Mouse (Mus musculus) bone marrow macrophage, adult 2 months (primary cell): ENCODE measurements around the gene 2310033P09Rik. TPM values are rescaled to one million over a fixed set of nuclear protein-coding genes. Genes with fewer than 3 reads are reported as not detected.
"Not testable (repeated sequence)": the region's sequence is repeated elsewhere in the genome, so short reads cannot be mapped to it uniquely, and the experiment has no call there.

Experiments used
- H3K27ac ChIP-seq: 2 replicates; pipeline ENCODE4 v1.5.1; 2012; ENCODE audit warnings: low read depth, low read length; ENCODE audit not compliant: insufficient read depth
- H3K4me1 ChIP-seq: 2 replicates; pipeline ENCODE4 v1.6.1; 2012; ENCODE audit warnings: low read length; ENCODE audit not compliant: control insufficient read depth, insufficient read depth
- H3K4me3 ChIP-seq: 2 replicates; pipeline ENCODE4 v1.5.1; 2012; ENCODE audit warnings: mild to moderate bottlenecking, low read length, moderate library complexity; ENCODE audit not compliant: insufficient read depth
- CTCF ChIP-seq: IDR thresholded peaks from 2 replicates; pipeline ENCODE4 v1.5.1; 2012; ENCODE audit warnings: low read depth, mild to moderate bottlenecking, low read length, moderate library complexity
- POLR2A ChIP-seq: IDR thresholded peaks from 2 replicates; pipeline ENCODE4 v1.6.1; 2012; ENCODE audit warnings: mild to moderate bottlenecking, low read depth, low read length, borderline replicate concordance
- polyA plus RNA-seq: library from polyadenylated mRNA; stranded (reverse); fragments of >200 nt; gene quantifications from 2 replicates; pipeline ENCODE4 v1.2.4, GENCODE M21; 2012; ENCODE audit not compliant: missing spikeins, insufficient read depth, insufficient read length

Gene 2310033P09Rik
- polyA plus RNA-seq, 1 experiment: 18.9 TPM

- TF ChIP-seq CTCF: no peak
- no peak for TF ChIP-seq POLR2A
- peaks cover 15% of the 10 kb centered on the region for H3K4me1 ChIP-seq
- H3K4me3 ChIP-seq: no peak overlapping the region
- H3K27ac ChIP-seq: no peak overlapping the region
Measured at GRCm38 (mm10) chr11:59196230-59196629, 11.9 kb upstream of the 2310033P09Rik start.

GRCm38 (mm10) chr11:59201216-59202002 lies 6.7 kb upstream of the 2310033P09Rik start:
- no peak for TF ChIP-seq CTCF
- TF ChIP-seq POLR2A: no peak
- Histone ChIP-seq H3K4me3 (peak overlapping the region; percentile 77), H3K27ac (peak overlapping the region; percentile 79), H3K4me1 (peaks cover 15% of the 10 kb centered on the region)

DNA sequence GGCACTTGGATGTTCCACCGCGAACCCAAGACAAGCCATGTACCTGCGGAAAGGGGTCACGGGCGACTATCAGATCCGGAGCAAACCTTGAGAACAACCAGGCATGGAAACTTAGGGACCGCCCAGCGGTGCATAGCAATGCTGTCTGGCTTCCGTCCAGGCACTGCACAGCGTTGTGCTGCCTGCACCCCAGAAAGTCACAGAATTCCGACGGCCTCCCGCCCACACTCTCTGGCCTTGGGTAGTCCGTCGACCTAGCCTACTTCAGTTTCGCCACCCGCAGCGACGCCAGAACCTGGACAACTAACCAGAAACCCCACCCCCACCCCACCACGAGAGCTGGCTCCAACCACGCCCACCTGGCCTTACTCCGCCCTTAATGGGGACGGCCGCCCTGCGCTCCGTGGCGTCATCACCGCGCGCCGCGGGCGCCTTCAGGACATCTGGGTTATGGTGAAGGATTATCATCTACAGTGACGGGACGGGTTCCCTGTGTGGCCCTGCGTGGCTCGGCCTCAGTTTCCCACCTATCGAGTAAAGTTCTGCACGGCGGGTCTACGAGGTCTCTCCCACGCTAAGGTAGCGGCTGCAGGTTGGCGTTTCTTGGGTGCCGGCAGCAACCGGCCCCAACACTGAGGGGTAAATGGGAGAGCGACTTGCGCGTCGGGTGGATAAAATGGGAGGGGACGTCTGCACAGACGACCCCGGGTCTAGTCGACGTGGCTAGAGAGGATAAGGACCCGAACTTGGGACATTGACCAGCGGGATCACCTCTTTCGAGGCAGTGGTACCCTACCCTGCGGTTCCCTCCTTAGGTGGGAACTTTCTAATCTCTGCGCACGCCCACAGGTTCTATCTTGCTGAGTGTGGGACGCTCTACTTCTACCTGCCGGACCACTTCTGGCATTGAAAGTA lies 5.8 kb upstream of the 2310033P09Rik start, which contains the start of gene Mrpl55:
TSS of gene Mrpl55 (plus strand) at position 406 of the 915 bp plus-strand sequence.
- TF ChIP-seq CTCF (no peak), POLR2A (0 out of 2 replicates have a peak, but pooled peaks have one; percentile 14)
- Histone ChIP-seq H3K4me1 (peaks cover 15% of the 10 kb centered on the region), H3K4me3 (peak within 1 kb of the TSS; percentile 77), H3K27ac (peak within 1 kb of the TSS; percentile 79)

- TF ChIP-seq POLR2A: no peak
- peak; percentile 46; the same call in 1 of the 2 replicates for TF ChIP-seq CTCF
- peaks cover 17% of the 10 kb centered on the region for H3K4me1 ChIP-seq
- peak overlapping the region; percentile 96 for H3K4me3 ChIP-seq
- H3K27ac ChIP-seq: no peak overlapping the region
Measured at GRCm38 (mm10) chr11:59209003-59209441, 901 bp downstream of the 2310033P09Rik start.

DNA sequence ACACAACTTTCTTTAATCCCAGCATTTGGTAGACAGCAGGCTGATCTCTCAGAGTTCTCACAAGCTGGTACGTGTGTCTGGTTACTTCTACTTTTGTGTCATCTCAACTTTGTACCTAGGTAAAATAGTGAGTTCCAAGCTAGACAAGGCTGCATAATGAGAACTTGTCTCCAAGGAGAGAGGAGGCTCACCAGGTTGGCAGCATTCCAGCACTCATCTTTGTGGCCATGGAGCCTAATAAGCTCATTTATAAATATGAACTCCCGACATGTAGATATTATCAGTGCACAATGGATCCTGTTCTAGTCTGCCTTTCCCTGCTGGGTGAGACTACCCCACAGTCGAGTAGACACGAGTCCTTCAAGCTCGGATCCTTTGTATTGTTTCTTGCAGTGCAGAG lies 1.5 kb downstream of the 2310033P09Rik start:
- H3K4me1 ChIP-seq: peaks cover 18% of the 10 kb centered on the region
- H3K4me3 ChIP-seq: peak overlapping the region; percentile 96; the same call in 1 of the 2 replicates
- no peak overlapping the region for H3K27ac ChIP-seq
- TF ChIP-seq POLR2A (no peak), CTCF (no peak)

GRCm38 (mm10) chr11:59210020-59210419 lies 1.9 kb downstream of the 2310033P09Rik start:
- Histone ChIP-seq H3K27ac (no peak overlapping the region), H3K4me1 (peaks cover 18% of the 10 kb centered on the region), H3K4me3 (no peak overlapping the region)
- no peak for TF ChIP-seq POLR2A

- H3K4me3 ChIP-seq, H3K27ac ChIP-seq: not testable (repeated sequence)
- peaks cover 24% of the 10 kb centered on the region for H3K4me1 ChIP-seq
Measured at GRCm38 (mm10) chr11:59211561-59211960, 3.4 kb downstream of the 2310033P09Rik start.

DNA sequence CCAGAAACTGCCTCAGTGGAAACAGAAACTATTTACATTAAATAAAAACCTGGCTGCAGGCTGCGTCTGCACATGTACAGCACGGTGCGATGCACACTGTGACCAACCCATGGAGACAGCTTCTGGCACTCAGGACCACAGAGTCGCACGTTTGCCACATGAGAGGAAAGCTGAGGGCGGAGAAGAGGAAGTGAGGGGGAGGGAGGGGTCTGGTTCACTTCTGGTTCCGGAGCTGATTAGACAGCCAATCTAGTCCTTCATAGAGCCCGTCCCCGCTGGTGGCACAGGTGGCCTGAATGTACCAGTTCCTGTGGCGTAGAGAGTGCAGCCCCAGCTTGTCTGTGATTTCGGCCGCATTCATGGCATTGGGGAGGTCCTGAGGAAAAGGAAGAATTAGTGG lies 4.2 kb downstream of the 2310033P09Rik start:
- H3K27ac ChIP-seq, H3K4me3 ChIP-seq: not testable (repeated sequence)
- H3K4me1 ChIP-seq: peaks cover 31% of the 10 kb centered on the region

- H3K4me3 ChIP-seq: no peak overlapping the region
- H3K27ac ChIP-seq: no peak overlapping the region
- H3K4me1 ChIP-seq: peaks cover 37% of the 10 kb centered on the region
- no peak for TF ChIP-seq CTCF
- TF ChIP-seq POLR2A: no peak
Measured at GRCm38 (mm10) chr11:59212892-59213494, 4.9 kb downstream of the 2310033P09Rik start.
